Mouse (Mus musculus): ENCODE results near the gene Zfp335. TPM values are rescaled to one million over a fixed set of nuclear protein-coding genes. Genes with fewer than 3 reads are reported as not detected.
"Not testable (repeated sequence)": the region's sequence is repeated elsewhere in the genome, so short reads cannot be mapped to it uniquely, and the experiment has no call there.

The Zfp335 gene
- polyA plus RNA-seq, 1 experiment = 43.2 TPM

DNA sequence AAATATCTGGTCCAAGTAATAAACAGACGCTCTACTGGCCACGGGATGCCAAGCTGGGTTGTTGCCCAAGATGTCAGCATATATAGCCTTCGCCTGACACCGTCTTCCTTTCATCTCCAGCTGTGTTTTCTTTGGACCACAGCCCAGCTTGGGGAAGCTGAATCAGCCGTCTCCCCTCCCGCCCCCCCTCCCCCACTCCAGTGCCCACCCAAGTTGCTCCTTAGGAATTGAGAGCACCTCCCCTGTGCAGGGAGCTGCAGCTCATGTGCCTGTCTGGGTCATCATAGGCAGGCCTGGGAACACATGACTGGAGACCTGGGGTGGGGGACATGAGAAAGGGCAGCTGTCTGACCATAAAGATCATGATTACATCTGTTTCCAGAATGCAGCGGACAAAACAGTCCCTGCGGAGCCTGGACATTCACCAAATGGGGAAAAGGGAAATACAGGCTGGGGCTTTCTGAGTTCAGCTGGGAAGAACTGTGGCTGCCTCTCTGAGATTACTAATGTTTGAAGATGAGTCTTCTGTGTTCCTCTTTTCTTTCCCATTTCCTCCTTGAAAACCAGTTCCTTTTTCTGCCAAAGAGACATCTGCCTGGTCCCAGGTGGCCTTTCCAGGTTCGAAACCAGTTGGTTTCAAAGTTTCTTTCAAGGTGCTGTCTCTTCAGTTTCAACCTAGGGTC lies 49.2 kb downstream of the Zfp335 start:
- peak; percentile 84 for DNase-seq (ENCODE audit: low read depth)
- TF ChIP-seq CTCF (IDR thresholded peaks at IDR 0.05; ENCODE audit: borderline replicate concordance, extremely low read depth, insufficient read depth, insufficient read length) (no peak), POLR2A (IDR thresholded peaks at IDR 0.05; ENCODE audit: borderline replicate concordance, extremely low read depth, insufficient read depth, insufficient read length, poor library complexity, severe bottlenecking) (no peak)

DNA sequence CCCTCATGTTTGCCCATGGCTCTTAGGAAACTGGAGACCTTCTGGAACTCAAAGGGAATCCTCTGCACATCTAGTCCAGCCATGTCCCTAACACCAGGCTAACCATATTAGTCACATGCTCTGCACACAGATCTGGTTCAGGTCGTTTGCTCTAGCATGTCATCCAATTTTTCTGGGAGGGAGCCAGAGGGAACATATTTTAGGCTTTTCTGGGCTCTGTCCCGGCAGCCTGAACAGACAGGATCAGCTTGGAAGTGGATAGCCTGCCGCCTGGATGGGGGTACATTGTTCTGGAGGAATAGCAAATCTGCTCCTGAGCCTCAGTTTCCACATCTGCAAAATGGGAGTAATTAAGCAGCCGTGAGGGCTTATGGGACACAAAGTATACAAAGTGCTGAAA lies 50.5 kb downstream of the Zfp335 start:
- no peak for TF ChIP-seq CTCF (IDR thresholded peaks at IDR 0.05; ENCODE audit: borderline replicate concordance, extremely low read depth, insufficient read depth, insufficient read length)
- no peak for TF ChIP-seq POLR2A (IDR thresholded peaks at IDR 0.05; ENCODE audit: borderline replicate concordance, extremely low read depth, insufficient read depth, insufficient read length, poor library complexity, severe bottlenecking)
- no peak for DNase-seq (ENCODE audit: low read depth)

DNA sequence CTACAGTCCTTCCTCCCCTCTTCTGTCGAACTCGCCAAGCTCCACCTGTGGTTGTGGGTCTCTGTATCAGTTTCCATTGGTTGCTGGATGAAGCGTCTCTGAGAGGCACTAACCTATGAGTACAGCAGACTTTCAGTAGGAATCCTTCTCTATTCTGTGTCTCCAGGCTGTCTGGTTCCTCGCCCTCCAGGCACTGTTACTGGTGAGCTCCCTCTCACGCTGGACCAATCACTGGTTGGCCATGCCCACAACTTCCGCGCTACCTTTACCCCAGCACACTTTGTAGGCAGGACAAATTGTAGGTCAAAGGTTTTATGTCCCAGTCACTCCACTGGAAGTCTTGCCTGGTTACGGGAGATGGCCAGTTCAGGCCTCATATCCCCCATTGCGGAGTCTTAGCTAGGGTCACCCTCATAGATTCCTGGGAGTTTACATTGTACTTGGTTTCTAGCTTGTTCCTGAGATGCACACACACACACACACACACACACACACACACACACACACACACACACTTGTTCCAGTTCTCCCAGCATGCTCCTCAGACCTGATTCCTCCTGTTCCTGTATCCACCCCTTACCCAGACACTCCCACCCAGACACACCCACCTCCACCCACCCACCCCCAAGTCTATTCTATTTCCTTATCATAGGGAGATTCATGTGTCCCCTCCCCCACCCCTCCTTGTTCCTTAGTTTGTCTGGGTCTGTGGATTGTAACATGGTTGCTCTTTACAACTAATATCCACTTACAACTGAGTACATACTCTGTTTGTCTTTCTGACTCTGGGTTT lies 51.7 kb downstream of the Zfp335 start:
- DNase-seq (ENCODE audit: low read depth) = no peak
- TF ChIP-seq POLR2A (IDR thresholded peaks at IDR 0.05; ENCODE audit: borderline replicate concordance, extremely low read depth, insufficient read depth, insufficient read length, poor library complexity, severe bottlenecking) (no peak), CTCF (IDR thresholded peaks at IDR 0.05; ENCODE audit: borderline replicate concordance, extremely low read depth, insufficient read depth, insufficient read length) (no peak)

DNA sequence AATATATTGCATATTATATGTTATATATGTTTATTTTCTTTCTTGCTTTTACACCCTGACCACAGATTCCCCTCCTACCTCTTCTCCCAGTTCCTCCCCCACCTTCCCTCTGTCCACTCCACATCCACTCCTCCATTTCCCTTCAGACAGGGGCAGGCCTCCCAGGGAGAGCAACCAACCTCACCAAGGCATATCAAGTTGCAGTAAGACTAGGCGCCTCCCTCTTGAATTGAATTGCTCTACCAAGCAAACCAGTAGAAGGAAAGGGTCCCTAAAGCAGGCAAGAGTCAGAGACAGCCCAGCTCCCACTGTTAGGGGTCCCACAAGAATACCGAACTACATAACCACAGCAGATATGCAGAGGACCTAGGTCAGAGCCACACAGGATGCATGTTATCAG lies 52.4 kb downstream of the Zfp335 start:
- no peak for TF ChIP-seq POLR2A (IDR thresholded peaks at IDR 0.05; ENCODE audit: borderline replicate concordance, extremely low read depth, insufficient read depth, insufficient read length, poor library complexity, severe bottlenecking)
- TF ChIP-seq CTCF (IDR thresholded peaks at IDR 0.05; ENCODE audit: borderline replicate concordance, extremely low read depth, insufficient read depth, insufficient read length) = no peak
- no peak for DNase-seq (ENCODE audit: low read depth)

DNA sequence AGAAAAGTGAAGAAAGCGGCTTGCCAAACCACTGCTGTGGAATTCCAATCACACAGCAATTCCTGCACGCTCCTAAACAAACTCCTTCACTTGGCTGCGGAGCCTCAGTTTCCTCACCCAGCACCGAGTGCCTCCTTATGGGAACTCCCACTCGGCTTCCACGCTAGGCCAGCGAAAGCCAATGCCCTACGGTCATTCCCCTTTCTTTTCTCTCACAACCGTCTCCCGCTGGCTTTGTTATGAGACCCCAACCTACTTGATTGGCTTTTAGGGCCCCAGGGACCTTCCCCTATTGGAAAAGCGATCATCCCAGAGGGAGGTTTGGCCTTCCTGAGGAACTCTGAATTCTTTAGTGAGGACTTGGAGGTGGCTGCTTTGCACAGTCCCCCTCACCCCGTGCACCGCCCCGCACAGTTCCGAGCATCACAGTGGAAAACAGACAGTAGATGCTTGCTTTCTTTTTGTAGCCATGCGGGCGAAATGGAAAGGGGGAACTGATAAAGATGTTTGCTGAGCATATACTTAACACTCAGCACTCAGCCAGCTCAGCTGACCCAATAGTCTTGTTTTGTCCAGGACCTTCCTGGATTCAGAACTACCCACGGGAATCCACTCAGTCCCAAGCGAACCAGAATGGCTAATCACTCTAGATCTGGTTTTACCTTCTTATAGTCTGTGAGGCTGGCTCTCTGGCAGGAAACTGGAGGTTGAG lies 53.6 kb downstream of the Zfp335 start:
- no peak for TF ChIP-seq POLR2A (IDR thresholded peaks at IDR 0.05; ENCODE audit: borderline replicate concordance, extremely low read depth, insufficient read depth, insufficient read length, poor library complexity, severe bottlenecking)
- no peak for TF ChIP-seq CTCF (IDR thresholded peaks at IDR 0.05; ENCODE audit: borderline replicate concordance, extremely low read depth, insufficient read depth, insufficient read length)
- no peak for DNase-seq (ENCODE audit: low read depth)

DNA sequence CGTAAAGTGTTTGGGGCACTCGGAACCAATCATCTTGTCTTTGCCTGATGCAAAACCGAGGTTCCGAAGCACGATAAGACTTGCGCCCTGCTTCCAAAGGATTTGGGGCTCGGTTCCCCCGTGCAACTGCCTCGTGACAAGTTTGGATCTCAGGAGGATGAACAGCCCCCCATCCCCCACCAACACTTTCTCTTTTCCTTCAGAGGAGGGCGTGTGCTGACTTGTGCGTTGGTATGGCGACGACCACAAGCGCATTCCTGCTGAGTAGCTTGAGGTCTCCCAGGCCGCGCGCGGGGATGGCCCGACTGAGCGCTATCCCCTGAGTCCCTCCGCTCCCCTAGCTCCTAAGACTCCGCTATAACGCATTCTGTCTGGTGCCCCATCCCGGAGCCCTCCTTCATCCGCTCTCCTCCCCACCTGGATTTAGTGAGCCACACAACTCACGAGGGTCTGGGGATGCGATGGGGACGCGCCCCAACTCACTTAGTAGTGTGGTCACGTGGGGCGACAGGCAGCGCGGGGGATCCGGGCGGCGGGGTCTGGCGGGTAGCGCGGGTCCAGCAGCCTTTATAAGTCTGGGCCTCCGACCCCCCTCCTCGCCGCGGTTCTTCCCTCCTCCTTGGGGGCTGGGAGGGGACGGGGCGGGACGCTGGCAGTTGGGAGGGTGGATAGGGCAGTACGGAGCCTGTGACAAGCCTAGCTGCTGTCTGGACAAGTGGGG lies 54.3 kb downstream of the Zfp335 start, which contains the start of gene Pltp:
Pltp (minus strand) TSS at position 611 of the 721 bp plus-strand sequence.
- DNase-seq (ENCODE audit: low read depth) = peak; percentile 71
- TF ChIP-seq CTCF (IDR thresholded peaks at IDR 0.05; ENCODE audit: borderline replicate concordance, extremely low read depth, insufficient read depth, insufficient read length) (no peak), POLR2A (IDR thresholded peaks at IDR 0.05; ENCODE audit: borderline replicate concordance, extremely low read depth, insufficient read depth, insufficient read length, poor library complexity, severe bottlenecking) (no peak)

DNA sequence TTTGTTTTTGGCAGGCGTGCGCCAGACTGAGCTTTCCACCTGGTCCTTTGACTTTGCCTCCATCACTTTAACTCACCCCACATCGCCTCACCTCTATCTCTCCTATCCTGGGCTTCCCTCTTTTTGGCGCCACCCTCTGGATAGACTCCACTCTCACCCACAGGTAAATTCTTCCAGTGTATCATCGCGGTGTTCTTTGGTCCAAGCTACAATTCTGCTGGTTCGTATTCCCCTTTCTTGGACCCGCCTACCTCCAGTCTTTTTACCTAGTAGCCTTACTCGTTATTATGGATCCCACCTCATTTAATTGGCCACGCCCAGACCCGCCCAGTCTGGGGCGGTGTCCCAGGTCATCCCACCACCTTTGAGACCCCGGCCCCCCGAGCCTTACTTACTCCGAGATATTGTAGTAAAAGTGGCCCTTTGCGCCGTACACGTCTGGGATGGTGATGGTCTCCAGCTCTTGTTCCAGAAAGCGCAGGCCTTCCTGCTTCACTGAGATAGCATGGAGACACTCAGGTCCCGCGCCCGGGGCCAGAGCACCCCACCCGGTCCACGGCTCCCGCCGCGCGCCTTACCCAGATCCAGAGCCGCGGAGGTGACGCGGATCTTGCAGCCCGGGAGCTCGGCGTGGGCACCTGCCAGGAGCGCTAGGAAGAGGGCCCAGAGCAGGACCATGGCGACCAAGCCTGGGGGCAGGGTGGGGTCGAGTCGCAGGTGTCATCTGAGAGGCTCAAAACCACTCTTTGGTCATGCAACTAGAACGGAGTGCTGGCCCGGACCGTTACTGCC lies 55.1 kb downstream of the Zfp335 start:
- no peak for TF ChIP-seq CTCF (IDR thresholded peaks at IDR 0.05; ENCODE audit: borderline replicate concordance, extremely low read depth, insufficient read depth, insufficient read length)
- TF ChIP-seq POLR2A (IDR thresholded peaks at IDR 0.05; ENCODE audit: borderline replicate concordance, extremely low read depth, insufficient read depth, insufficient read length, poor library complexity, severe bottlenecking) = no peak
- no peak for DNase-seq (ENCODE audit: low read depth)

DNA sequence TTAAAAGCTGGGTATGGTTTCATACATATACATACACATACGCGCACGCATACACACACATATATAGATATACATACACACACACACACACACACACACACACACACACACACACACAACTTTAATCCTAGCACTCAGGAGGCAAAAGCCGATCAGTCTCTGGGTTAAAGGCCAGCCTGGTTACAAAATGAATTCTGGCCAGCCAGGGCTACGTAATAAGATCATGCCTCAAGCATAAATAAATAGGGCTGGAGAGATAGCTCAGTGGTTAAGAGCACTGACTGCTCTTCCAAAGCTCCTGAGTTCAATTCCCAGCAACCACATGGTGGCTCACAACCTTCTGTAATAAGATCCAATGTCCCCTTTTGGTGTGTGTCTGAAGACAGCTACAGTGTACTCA lies 56.0 kb downstream of the Zfp335 start:
- DNase-seq (ENCODE audit: low read depth) = not testable (repeated sequence)

DNA sequence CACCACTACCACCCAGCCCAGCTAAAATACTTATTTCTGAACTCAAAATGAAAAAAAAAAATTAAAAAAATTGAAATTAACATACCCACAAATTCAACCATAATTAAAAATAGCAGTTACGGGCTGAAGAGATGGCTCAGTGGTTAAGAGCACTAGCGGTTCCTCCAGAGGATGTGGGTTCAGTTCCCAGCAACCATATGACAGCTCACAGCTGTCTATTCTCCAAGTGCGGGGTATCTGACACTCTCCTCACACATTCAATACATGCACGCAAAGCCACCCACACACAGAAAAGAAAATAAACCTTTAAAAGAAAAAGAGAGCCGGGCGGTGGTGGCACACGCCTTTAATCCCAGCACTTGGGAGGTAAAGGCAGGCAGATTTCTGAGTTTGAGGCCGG lies 61.5 kb downstream of the Zfp335 start:
- TF ChIP-seq POLR2A (IDR thresholded peaks at IDR 0.05; ENCODE audit: borderline replicate concordance, extremely low read depth, insufficient read depth, insufficient read length, poor library complexity, severe bottlenecking) = no peak
- no peak for TF ChIP-seq CTCF (IDR thresholded peaks at IDR 0.05; ENCODE audit: borderline replicate concordance, extremely low read depth, insufficient read depth, insufficient read length)
- DNase-seq (ENCODE audit: low read depth) = no peak

DNA sequence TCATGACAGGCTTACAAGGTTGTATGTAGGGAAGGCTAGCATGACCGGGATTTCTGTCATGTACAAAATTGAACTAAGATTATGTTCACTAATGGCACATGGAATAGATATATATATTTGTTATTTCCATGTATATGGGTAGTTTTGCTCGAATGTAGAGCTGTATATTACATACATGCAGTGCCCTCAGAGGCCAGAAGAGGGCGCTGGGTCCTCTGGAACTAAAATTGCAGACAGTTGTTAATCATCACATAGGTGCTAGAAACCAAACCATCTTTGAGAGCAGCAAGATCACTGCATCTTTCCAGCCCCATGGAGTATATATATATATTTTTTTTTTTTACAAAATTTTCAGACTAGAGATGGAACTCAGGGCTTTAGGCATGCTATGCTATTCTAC lies 65.8 kb downstream of the Zfp335 start:
- TF ChIP-seq POLR2A (IDR thresholded peaks at IDR 0.05; ENCODE audit: borderline replicate concordance, extremely low read depth, insufficient read depth, insufficient read length, poor library complexity, severe bottlenecking) (no peak), CTCF (IDR thresholded peaks at IDR 0.05; ENCODE audit: borderline replicate concordance, extremely low read depth, insufficient read depth, insufficient read length) (peak; percentile 40; the same call in 1 of the 2 replicates)
- DNase-seq (ENCODE audit: low read depth) = no peak

Other genes with a start within 250 kb of the Zfp335 start
- gene Wfdc11, start 237.7 kb downstream of the Zfp335 start, polyA plus RNA-seq (2012; rRNA removed) = not detected in 2 replicates
- gene Wfdc13, start 226.7 kb downstream of the Zfp335 start, polyA plus RNA-seq (2012; rRNA removed) = not detected in 2 replicates
- gene Spint4, start 213.3 kb downstream of the Zfp335 start, polyA plus RNA-seq (2012; rRNA removed) = not detected in 2 replicates
- not detected in 2 replicates for gene Spint5, start 196.5 kb downstream of the Zfp335 start, polyA plus RNA-seq (2012; rRNA removed)
- 0.94 and 1.4 TPM in 2 replicates for gene Wfdc3, start 165.8 kb downstream of the Zfp335 start, polyA plus RNA-seq (2012; rRNA removed)
- gene Dnttip1, start 165.8 kb downstream of the Zfp335 start, polyA plus RNA-seq (2012; rRNA removed) = 46.0 and 50.2 TPM in 2 replicates
- gene Ube2c, start 141.9 kb downstream of the Zfp335 start, polyA plus RNA-seq (2012; rRNA removed) = 94.0 and 201 TPM in 2 replicates
- 1.7 TPM in 2 replicates for gene Tnnc2, start 131.8 kb downstream of the Zfp335 start, polyA plus RNA-seq (2012; rRNA removed)
- 25.9 and 27.0 TPM in 2 replicates for gene Snx21, start 125.9 kb downstream of the Zfp335 start, polyA plus RNA-seq (2012; rRNA removed)
- 29.7 and 41.1 TPM in 2 replicates for gene Acot8, start 106.9 kb downstream of the Zfp335 start, polyA plus RNA-seq (2012; rRNA removed)
- 8.5 and 10.1 TPM in 2 replicates for gene Zswim3, start 106.7 kb downstream of the Zfp335 start, polyA plus RNA-seq (2012; rRNA removed)
- 12.1 and 17.6 TPM in 2 replicates for gene Zswim1, start 89.1 kb downstream of the Zfp335 start, polyA plus RNA-seq (2012; rRNA removed)
- not detected in 2 replicates for gene Spata25, start 83.2 kb downstream of the Zfp335 start, polyA plus RNA-seq (2012; rRNA removed)
- gene Ctsa, start 78.9 kb downstream of the Zfp335 start, polyA plus RNA-seq (2012; rRNA removed) = 125 and 165 TPM in 2 replicates
- gene Neurl2, start 78.3 kb downstream of the Zfp335 start, polyA plus RNA-seq (2012; rRNA removed) = 5.1 and 7.0 TPM in 2 replicates
- gene Pltp, start 54.0 kb downstream of the Zfp335 start, polyA plus RNA-seq (2012; rRNA removed) = 62.2 and 109 TPM in 2 replicates
- 55.5 and 60.1 TPM in 2 replicates for gene Pcif1, start 32.5 kb downstream of the Zfp335 start, polyA plus RNA-seq (2012; rRNA removed)
- 19.5 and 32.8 TPM in 2 replicates for gene Mmp9, start 29.0 kb upstream of the Zfp335 start, polyA plus RNA-seq (2012; rRNA removed)
- gene Slc12a5, start 49.0 kb upstream of the Zfp335 start, polyA plus RNA-seq (2012; rRNA removed) = 80.5 and 110 TPM in 2 replicates
- gene Ncoa5, start 123.1 kb upstream of the Zfp335 start, polyA plus RNA-seq (2012; rRNA removed) = 128 and 143 TPM in 2 replicates
- gene Cd40, start 143.9 kb upstream of the Zfp335 start, polyA plus RNA-seq (2012; rRNA removed) = 8.4 and 8.7 TPM in 2 replicates
- not detected in 2 replicates for gene 1700025C18Rik, start 179.0 kb upstream of the Zfp335 start, polyA plus RNA-seq (2012; rRNA removed)

All from brain, embryonic 14.5 days (tissue).